Mouse (Mus musculus): ENCODE data around the gene Ctnna2. TPM values are rescaled to one million over a fixed set of nuclear protein-coding genes. Genes with fewer than 3 reads are reported as not detected.

The Ctnna2 gene
- not detected for polyA plus RNA-seq (2017; shearing (Covaris generic))

DNA sequence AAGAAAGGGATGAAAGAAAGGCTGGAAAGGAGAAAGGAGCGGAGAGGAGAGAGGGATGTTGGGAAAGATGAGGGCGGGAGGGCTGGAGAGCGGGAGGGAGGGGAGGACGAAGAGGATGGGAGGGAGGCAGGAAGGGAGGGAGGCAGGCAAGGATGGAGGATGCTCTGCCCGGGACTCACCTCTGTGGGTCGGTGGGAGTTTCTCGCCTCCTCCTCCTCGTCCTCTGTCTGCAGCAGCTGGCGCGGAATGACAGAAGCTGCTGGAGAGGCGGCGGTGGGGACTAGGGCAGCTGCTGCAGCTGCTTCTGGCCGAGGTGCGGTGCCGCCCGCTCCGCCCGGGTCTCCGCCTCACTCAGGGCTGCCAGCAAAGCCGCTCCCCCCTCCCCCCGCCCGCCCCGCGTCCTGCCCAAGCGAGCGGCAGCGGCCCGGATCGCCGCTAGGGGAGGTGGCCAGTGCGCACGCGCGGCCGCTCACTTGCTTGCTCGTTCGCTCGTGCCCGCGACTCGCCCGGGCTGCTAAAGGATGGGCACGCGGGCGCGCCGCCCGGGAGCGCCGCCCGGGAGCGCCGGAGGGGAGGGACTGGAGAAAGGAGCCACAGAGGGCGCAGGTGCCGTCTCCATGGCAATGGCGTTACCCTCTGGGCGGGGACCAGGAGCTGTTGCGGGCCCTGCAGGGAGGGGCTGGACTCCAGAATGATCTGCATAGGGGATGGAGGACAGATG is at the start of gene Ctnna2:
Gene Ctnna2 (minus strand): TSS at position 459 of the 721 bp plus-strand sequence.

GRCm38 (mm10) chr6:77242601-77243406 is 736.7 kb downstream of the Ctnna2 start, which contains the start of gene Lrrtm1:
Gene Lrrtm1, plus strand, starts transcription at chr6:77242689.

All from inflammation-experienced regulatory T-cells (primary cell).